Mouse (Mus musculus) splenic B cell, adult 2 months (primary cell): Measurements from ENCODE around the gene Pmpcb.
A peak's percentile ranks its signal among the peaks of the same experiment; 100 is the strongest.
"Not testable (repeated sequence)": the region's sequence is repeated elsewhere in the genome, so short reads cannot be mapped to it uniquely, and the experiment has no call there.

ENCODE experiments used
- DNase-seq: peaks from one replicate; pipeline ENCODE4 v3.0.0-alpha.2; 2011; ENCODE audit warnings: low read depth, low spot score
- H3K27me3 ChIP-seq: 2 replicates; pipeline ENCODE4 v1.6.1; 2012; ENCODE audit warnings: mild to moderate bottlenecking, low read length, moderate library complexity, mixed read lengths; ENCODE audit not compliant: control insufficient read depth, poor library complexity, insufficient read depth, severe bottlenecking
- H3K36me3 ChIP-seq: 2 replicates; pipeline ENCODE4 v1.6.1; 2012; ENCODE audit warnings: mild to moderate bottlenecking, low read length, moderate library complexity, mixed read lengths; ENCODE audit not compliant: control insufficient read depth, poor library complexity, insufficient read depth, severe bottlenecking

Pmpcb gene

DNA sequence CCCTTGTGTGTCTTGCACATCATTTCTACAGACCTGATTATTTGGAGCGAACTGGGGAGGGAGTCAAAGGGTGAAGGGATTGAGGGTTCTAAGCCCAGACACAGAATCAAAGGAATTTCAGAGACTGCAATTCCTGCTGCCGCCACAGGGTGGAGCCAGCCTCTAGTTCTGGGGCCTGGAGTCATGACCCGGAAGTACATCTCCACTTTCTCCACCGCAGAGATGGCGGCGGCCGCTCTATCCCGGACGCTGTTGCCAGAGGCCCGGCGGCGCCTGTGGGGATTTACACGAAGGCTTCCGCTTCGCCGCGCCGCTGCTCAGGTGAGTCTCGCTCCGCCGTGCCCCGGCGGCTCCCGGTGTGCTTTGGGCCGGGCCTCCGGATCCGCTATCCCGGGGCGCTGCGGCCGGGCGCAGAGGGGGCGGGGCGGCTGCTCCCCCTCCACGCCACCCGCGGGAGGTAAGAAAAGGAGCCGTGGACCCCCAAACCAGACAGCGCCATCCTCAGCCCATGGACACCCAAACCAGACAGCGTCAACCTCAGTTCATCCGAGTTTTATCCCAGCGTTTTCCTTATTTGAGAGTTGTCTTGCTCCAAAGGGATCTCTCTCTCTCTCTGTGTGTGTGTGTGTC is at the start of gene Pmpcb:
Gene Pmpcb, plus strand, starts transcription at position 186 of the 630 bp plus-strand sequence.
- Histone ChIP-seq H3K36me3 (peaks cover 7% of the 10 kb centered on the region; the same call in 1 of the 2 replicates), H3K27me3 (no peaks in the 10 kb centered on the region; the same call in none of the 2 replicates)
- DNase-seq, result peak; percentile 92

- no peaks in the 10 kb centered on the region for H3K27me3 ChIP-seq
- no peak for DNase-seq
- H3K36me3 ChIP-seq, result no peaks in the 10 kb centered on the region
Measured at GRCm38 (mm10) chr5:21692230-21692629, 44.7 kb upstream of the Pmpcb start.

GRCm38 (mm10) chr5:21693372-21693870 is 43.5 kb upstream of the Pmpcb start:
- Histone ChIP-seq H3K27me3 (no peaks in the 10 kb centered on the region), H3K36me3 (no peaks in the 10 kb centered on the region)
- no peak for DNase-seq

GRCm38 (mm10) chr5:21694854-21695490 is 42.0 kb upstream of the Pmpcb start:
- no peak for DNase-seq
- Histone ChIP-seq H3K36me3 (no peaks in the 10 kb centered on the region), H3K27me3 (no peaks in the 10 kb centered on the region)

GRCm38 (mm10) chr5:21699555-21699954 is 37.4 kb upstream of the Pmpcb start:
- not testable (repeated sequence) for H3K36me3 ChIP-seq, DNase-seq

DNA sequence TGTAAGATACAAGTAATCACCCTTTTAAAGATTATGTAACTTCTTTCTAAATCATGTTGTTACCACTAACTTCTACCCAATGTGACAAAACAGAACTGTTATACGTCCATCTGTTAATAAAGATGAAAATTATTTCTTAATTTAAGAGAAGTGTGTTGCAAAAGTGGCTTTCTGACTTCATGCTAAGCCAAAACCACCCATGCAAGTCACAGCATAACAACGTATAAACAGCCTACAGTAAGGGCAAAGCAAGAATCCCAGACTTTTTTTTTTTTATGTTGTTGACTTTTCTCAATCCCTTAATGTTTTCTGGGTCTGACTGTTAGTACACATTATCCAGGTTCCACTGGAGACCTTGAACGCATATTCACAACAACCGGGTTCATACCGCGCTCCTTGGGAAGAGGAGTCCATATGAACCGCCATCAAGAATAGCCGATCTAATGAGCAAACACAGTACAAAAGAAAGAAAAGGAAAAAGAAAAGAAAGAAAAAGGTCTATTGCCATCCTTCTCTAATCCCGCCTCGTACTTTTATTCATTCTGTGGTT is 36.6 kb upstream of the Pmpcb start:
- DNase-seq, result no peak
- no peaks in the 10 kb centered on the region for H3K27me3 ChIP-seq
- H3K36me3 ChIP-seq, result no peaks in the 10 kb centered on the region

More at GRCm38 (mm10) chr5:21699555-21699954, 37.4 kb upstream of the Pmpcb start:
- not testable (repeated sequence) for H3K27me3 ChIP-seq

DNA sequence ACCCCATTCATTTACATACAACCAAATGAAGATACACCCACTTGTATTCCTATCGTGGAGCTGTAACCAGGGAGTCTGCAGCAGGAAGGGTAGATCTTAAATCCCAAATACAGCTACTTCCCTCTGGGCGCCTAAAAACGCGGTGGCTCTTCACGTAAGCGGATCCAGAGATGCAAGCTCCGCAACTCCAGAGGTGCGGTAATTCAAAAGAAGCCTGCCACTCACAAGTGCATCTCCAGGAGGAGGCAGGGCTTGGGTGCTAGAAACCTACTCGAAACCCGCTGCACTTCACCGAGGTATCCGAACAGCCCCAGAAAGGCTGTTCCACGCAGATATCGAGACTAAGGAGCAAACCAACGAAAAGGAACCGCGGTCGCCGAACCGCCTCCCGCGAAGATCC is 36.0 kb upstream of the Pmpcb start:
- no peak for DNase-seq
- H3K27me3 ChIP-seq, result no peaks in the 10 kb centered on the region

GRCm38 (mm10) chr5:21701351-21702008 is 35.5 kb upstream of the Pmpcb start, which contains the start of gene Napepld:
Gene Napepld, minus strand, starts transcription at chr5:21701396.
- peak; percentile 99 for DNase-seq
- Histone ChIP-seq H3K27me3 (no peaks in the 10 kb centered on the region), H3K36me3 (no peaks in the 10 kb centered on the region)

More for the DNA sequence above, 36.0 kb upstream of the Pmpcb start:
- no peaks in the 10 kb centered on the region for H3K36me3 ChIP-seq

- H3K27me3 ChIP-seq, result no peaks in the 10 kb centered on the region
- DNase-seq, result no peak
- no peaks in the 10 kb centered on the region for H3K36me3 ChIP-seq
Measured at GRCm38 (mm10) chr5:21702009-21702364, 35.0 kb upstream of the Pmpcb start.

DNA sequence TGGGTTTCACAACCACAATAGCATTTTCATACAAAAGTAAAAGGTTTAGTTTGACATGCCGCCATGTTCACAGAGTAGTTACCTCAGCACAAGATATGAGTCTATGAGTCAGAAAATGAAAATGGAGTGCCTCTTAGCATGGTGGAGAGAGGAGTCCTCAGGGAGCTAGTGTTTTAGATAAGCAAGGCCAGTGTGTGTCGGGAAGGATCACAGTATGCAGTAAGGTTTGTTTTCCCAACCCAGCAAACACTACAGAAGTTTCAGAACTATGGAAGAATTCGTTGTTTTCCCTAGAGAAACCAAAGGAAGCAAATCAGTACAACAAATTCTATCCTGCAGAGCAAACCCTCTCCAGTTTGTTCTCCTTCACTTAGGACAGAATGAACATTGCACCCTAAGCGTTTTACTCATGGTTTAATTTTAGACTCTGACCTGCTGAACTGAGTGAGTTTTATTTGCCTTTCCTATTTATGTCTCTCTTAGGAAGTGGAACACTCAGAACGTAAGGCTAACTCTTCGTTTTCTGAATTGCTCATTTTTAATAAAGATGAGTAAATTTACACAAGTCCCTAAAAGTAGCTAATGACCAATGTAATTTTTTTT is 34.0 kb upstream of the Pmpcb start:
- no peaks in the 10 kb centered on the region for H3K27me3 ChIP-seq
- no peak for DNase-seq

GRCm38 (mm10) chr5:21703708-21704107 is 33.2 kb upstream of the Pmpcb start:
- Histone ChIP-seq H3K36me3 (no peaks in the 10 kb centered on the region), H3K27me3 (no peaks in the 10 kb centered on the region)
- DNase-seq, result no peak

More for the DNA sequence above, 34.0 kb upstream of the Pmpcb start:
- H3K36me3 ChIP-seq, result no peaks in the 10 kb centered on the region

DNA sequence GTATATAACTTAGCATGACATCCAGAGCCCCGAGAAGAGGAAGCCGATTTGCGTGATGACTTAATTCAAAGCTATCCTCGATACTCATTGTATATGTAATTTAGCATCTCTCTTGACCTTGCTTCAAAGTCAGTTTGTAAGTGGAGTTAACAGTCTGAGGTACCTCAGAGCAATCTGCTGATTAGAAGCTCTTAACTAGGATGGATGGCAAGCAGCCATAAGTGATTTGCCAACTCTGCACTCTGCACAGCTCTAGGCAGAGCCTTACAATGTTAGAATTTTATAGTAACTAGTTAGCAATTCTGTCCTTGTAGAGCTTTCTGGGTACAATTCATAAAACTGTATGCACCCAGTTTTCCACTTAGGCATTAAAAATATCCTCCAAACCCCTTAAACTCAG is 30.4 kb upstream of the Pmpcb start:
- H3K36me3 ChIP-seq, result no peaks in the 10 kb centered on the region
- H3K27me3 ChIP-seq, result no peaks in the 10 kb centered on the region
- no peak for DNase-seq

DNA sequence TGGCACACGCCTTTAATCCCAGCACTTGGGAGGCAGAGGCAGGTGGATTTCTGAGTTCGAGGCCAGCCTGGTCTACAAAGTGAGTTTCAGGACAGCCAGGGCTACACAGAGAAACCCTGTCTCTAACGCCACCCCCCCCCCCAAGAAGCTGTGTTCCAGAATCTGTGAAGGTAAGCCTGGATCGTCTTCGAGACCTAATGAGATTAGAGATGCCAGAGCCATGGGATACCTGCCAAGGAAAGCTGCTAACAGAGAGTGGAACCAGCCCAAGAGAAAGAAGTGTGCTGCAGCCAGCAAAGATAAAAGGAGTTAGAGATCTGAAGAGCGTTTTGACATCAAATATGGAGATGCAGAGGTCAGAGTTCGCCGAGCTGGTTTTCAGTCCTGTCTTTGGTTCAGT is 28.9 kb upstream of the Pmpcb start:
- H3K36me3 ChIP-seq, H3K27me3 ChIP-seq, DNase-seq: not testable (repeated sequence)

DNA sequence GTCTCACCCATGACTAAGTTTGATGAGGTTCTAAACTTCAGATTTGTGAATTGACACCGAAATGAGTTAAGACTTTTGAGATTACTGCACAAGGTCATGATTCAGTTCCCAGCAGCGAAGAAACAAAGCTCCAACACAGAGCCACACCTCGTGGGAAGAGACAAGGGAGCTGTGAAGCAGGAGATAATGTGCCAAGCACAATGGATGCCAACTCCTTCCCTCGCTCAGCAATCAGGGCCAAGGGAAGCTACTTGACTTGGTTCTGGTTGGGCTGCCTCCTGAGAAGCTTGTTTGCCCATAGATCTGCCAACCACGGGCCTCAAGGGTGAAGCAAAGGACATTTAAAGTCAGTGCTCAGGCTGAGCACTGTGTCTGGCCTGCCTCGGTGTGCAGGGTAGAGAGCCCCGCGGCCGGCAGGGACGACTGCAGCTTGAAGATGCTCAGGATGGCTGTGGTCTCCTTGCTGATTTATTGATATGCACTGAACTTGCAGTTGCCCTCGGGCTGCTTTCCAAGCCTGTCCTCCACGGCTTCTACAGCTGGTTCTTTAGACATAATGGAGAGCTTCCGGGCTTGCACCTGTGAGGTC is 24.7 kb upstream of the Pmpcb start:
- Histone ChIP-seq H3K27me3 (no peaks in the 10 kb centered on the region), H3K36me3 (no peaks in the 10 kb centered on the region)
- DNase-seq, result no peak
